Mouse (Mus musculus): ENCODE results near the gene Gpr155. TPM values are rescaled to one million over a fixed set of nuclear protein-coding genes. Genes with fewer than 3 reads are reported as not detected.

Gene Gpr155
- polyA plus RNA-seq, 1 experiment from 2014 or later = 15.1 TPM

DNA sequence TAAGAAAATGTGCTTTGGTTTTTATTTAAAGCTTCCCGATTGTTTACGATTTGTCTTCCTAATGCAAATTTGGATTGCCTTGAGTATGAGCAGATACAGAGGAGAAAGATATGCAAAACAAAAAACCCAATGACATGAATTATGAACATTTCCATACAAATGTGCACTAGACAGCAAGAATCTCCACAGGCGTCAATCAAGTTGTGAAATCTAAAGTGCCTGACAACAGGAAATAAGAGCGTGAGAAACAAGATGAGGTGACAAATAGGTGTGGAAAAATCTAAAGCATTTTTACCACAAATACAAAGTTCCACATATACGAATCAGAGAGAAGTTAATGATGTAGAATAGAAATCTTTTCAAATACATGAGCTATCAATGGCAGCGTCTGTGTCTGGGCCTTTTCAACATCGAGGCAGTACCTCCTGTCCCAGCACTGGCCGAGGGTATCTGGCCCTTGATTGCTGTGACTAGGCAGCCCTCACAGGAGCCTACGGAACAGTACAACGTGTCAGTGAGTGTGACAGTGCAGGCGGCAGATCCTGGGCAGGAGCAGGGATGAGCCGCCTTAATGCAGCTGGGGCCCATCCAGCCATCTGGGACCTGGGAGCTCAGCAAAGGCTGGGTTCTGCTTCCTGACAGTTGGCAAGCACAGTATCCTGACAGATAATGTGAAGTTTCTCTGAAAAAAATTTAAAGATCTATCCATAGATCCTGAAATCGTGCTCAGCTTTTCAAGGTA, 39.9 kb downstream of the Gpr155 start:
- no peak overlapping the region for H3K27ac ChIP-seq (ENCODE audit: low read length)
- no peak overlapping the region for H3K9ac ChIP-seq (ENCODE audit: low read depth, low read length)
- no peaks in the 10 kb centered on the region for H3K9me3 ChIP-seq (ENCODE audit: control insufficient read depth, low read length)
- no peak overlapping the region for H3K4me2 ChIP-seq (ENCODE audit: low read depth, low read length)
- 64% methylated on average over 13 of the region's 13 CpGs for WGBS
- no peak for ATAC-seq
- H3K4me1 ChIP-seq (ENCODE audit: control insufficient read depth, insufficient read depth, low read length) = no peaks in the 10 kb centered on the region
- H3K36me3 ChIP-seq (ENCODE audit: control insufficient read depth, insufficient read depth, low read length) = no peaks in the 10 kb centered on the region
- no peaks in the 10 kb centered on the region for H3K27me3 ChIP-seq (replicated peaks; ENCODE audit: control insufficient read depth, insufficient read depth, low read length)
- H3K4me3 ChIP-seq (ENCODE audit: low read length) = no peak overlapping the region

DNA sequence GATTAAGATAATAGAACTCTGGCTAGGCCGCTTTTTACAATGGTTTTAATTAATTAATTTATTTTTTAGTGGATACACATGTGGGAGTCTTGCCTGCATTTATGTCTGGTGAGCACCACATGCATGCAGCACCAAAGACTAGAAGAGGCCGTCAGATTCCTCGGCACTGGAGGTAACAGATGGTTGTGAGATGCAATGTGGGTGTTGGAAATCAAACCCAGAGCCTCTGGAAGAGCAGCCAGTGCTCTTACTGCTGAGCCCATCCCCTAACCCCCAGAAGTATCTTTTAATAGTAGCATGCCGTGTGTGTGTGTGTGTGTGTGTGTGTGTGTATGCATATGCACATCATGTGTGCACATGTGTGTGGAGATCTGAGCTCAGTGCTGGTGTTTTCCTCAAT, 41.2 kb downstream of the Gpr155 start:
- Histone ChIP-seq H3K27me3 (replicated peaks; ENCODE audit: control insufficient read depth, insufficient read depth, low read length) (no peaks in the 10 kb centered on the region), H3K36me3 (ENCODE audit: control insufficient read depth, insufficient read depth, low read length) (no peaks in the 10 kb centered on the region), H3K4me2 (ENCODE audit: low read depth, low read length) (no peak overlapping the region), H3K9ac (ENCODE audit: low read depth, low read length) (no peak overlapping the region), H3K4me1 (ENCODE audit: control insufficient read depth, insufficient read depth, low read length) (no peaks in the 10 kb centered on the region), H3K9me3 (ENCODE audit: control insufficient read depth, low read length) (no peaks in the 10 kb centered on the region), H3K27ac (ENCODE audit: low read length) (no peak overlapping the region), H3K4me3 (ENCODE audit: low read length) (no peak overlapping the region)
- whole genome bisulfite sequencing = 91% methylated on average over 4 of the region's 4 CpGs
- ATAC-seq = no peak

DNA sequence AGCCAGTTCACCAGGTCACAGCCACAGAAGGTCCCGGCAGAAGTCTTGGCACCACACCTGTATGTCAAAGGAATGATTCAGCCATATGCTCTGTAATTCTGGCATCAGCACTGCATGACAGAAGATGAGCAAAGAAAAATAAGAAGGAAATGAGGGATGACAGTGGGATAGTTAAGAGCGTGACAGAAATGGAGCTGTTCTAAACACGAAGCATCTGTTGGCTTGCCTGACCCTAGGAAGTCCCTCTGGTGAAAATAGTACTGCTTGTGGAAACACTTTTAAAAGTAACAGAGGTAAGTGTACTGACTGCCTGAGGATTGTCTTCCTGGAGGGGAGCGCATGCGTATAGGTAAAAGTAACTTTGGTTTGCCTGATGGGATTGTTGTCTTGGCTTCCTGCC, 42.7 kb downstream of the Gpr155 start:
- Histone ChIP-seq H3K36me3 (ENCODE audit: control insufficient read depth, insufficient read depth, low read length) (no peaks in the 10 kb centered on the region), H3K27me3 (replicated peaks; ENCODE audit: control insufficient read depth, insufficient read depth, low read length) (no peaks in the 10 kb centered on the region), H3K4me1 (ENCODE audit: control insufficient read depth, insufficient read depth, low read length) (no peaks in the 10 kb centered on the region), H3K4me3 (ENCODE audit: low read length) (no peak overlapping the region), H3K9me3 (ENCODE audit: control insufficient read depth, low read length) (no peaks in the 10 kb centered on the region), H3K4me2 (ENCODE audit: low read depth, low read length) (no peak overlapping the region), H3K9ac (ENCODE audit: low read depth, low read length) (no peak overlapping the region), H3K27ac (ENCODE audit: low read length) (no peak overlapping the region)
- 88% methylated on average over 5 of the region's 5 CpGs for WGBS
- no peak for ATAC-seq

DNA sequence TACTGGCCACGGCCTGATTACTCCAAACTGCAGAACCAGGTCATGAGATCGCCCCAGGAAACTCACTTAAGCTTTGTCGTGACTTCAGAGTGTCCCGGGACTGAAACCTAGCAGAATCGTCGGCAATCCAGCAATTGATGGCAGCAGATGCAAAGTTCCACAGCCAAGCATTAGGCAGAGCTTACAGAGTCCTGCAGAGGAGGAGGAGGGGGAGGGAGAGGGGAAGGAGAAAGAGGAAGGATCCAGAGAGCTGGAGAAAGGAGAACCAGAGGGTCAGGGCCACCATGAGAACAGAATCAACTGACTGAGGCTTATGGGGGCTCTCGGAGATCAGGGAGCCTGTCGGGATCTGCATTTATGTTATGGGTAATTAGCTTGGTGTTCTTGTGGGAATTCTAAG, 48.0 kb downstream of the Gpr155 start:
- H3K27ac ChIP-seq (ENCODE audit: low read length) = no peak overlapping the region
- no peak for ATAC-seq
- no peaks in the 10 kb centered on the region for H3K4me1 ChIP-seq (ENCODE audit: control insufficient read depth, insufficient read depth, low read length)
- no peak overlapping the region for H3K9ac ChIP-seq (ENCODE audit: low read depth, low read length)
- H3K4me2 ChIP-seq (ENCODE audit: low read depth, low read length) = no peak overlapping the region
- 77% methylated on average over 8 of the region's 8 CpGs for WGBS
- H3K9me3 ChIP-seq (ENCODE audit: control insufficient read depth, low read length) = no peaks in the 10 kb centered on the region
- no peaks in the 10 kb centered on the region for H3K36me3 ChIP-seq (ENCODE audit: control insufficient read depth, insufficient read depth, low read length)
- H3K27me3 ChIP-seq (replicated peaks; ENCODE audit: control insufficient read depth, insufficient read depth, low read length) = no peaks in the 10 kb centered on the region
- H3K4me3 ChIP-seq (ENCODE audit: low read length) = no peak overlapping the region

DNA sequence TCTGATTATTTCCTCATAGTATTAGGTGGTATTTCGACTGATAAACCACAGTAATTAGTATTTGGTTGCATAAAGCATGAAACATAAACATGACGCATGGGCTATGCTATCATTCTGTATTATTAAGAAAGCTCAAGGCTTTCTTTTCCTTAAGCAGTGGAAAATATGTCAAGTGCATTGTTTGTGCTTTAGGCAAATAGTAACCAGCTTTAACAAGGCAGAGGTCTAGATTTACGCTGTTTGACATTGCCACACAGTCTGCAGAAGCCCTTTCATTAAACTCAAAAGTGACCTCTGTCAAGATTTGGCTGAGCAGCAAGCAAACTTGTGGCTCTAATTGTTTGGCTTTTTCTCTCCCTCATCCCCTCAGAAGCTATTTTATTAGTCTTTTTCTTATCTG, 50.4 kb downstream of the Gpr155 start:
- Histone ChIP-seq H3K9me3 (ENCODE audit: control insufficient read depth, low read length) (no peaks in the 10 kb centered on the region), H3K9ac (ENCODE audit: low read depth, low read length) (no peak overlapping the region), H3K27ac (ENCODE audit: low read length) (no peak overlapping the region), H3K4me3 (ENCODE audit: low read length) (no peak overlapping the region), H3K4me1 (ENCODE audit: control insufficient read depth, insufficient read depth, low read length) (no peaks in the 10 kb centered on the region), H3K27me3 (replicated peaks; ENCODE audit: control insufficient read depth, insufficient read depth, low read length) (no peaks in the 10 kb centered on the region), H3K4me2 (ENCODE audit: low read depth, low read length) (no peak overlapping the region), H3K36me3 (ENCODE audit: control insufficient read depth, insufficient read depth, low read length) (no peaks in the 10 kb centered on the region)
- 85% methylated on average over 3 of the region's 3 CpGs for WGBS
- ATAC-seq = no peak

DNA sequence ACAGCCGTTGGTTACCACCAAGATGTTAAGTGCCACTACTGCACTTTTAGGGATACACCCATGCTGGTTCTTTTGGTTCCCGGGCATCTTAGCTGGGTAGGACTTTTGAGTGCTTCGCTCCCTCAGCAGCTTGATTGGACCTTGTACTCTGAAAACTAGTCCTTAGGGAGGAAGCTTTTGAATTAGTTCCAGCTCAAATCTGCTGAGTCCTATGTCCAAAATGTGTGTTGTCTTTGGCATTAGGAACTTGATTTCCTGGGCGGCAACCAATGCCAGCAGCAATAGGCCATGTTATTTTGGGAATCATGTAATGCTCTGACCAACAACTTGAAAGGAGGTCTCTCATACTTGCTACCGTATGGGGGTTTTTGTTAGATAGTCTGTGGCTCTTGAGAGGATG, 60.5 kb downstream of the Gpr155 start:
- Histone ChIP-seq H3K9ac (ENCODE audit: low read depth, low read length) (no peak overlapping the region), H3K36me3 (ENCODE audit: control insufficient read depth, insufficient read depth, low read length) (no peaks in the 10 kb centered on the region), H3K4me3 (ENCODE audit: low read length) (no peak overlapping the region), H3K27me3 (replicated peaks; ENCODE audit: control insufficient read depth, insufficient read depth, low read length) (no peaks in the 10 kb centered on the region), H3K4me2 (ENCODE audit: low read depth, low read length) (no peak overlapping the region), H3K9me3 (ENCODE audit: control insufficient read depth, low read length) (no peaks in the 10 kb centered on the region), H3K27ac (ENCODE audit: low read length) (no peak overlapping the region), H3K4me1 (ENCODE audit: control insufficient read depth, insufficient read depth, low read length) (no peaks in the 10 kb centered on the region)
- WGBS = 86% methylated on average over 5 of the region's 5 CpGs
- no peak for ATAC-seq

DNA sequence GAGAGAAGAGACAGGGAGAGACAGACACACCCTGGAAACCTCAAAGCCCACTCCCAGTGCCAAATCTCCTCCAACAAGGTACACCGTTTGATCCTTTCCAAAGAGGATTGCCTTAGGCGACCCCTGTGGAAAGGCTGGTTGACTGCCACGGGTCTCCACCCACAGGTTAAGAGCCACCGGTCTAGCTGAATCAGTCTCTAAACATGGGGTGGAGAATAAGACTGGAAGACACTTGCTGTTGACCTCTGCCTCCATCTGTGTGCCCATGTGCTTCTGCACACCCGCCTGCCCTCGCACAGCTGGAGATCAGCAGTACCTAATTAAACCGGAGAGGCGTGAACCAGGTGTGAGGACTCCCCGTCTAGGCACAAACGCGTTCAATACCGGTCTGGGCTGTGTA, 63.4 kb downstream of the Gpr155 start:
- Histone ChIP-seq H3K9ac (ENCODE audit: low read depth, low read length) (no peak overlapping the region), H3K27me3 (replicated peaks; ENCODE audit: control insufficient read depth, insufficient read depth, low read length) (no peaks in the 10 kb centered on the region), H3K4me2 (ENCODE audit: low read depth, low read length) (no peak overlapping the region), H3K27ac (ENCODE audit: low read length) (no peak overlapping the region), H3K9me3 (ENCODE audit: control insufficient read depth, low read length) (no peaks in the 10 kb centered on the region), H3K4me1 (ENCODE audit: control insufficient read depth, insufficient read depth, low read length) (no peaks in the 10 kb centered on the region), H3K4me3 (ENCODE audit: low read length) (no peak overlapping the region), H3K36me3 (ENCODE audit: control insufficient read depth, insufficient read depth, low read length) (no peaks in the 10 kb centered on the region)
- ATAC-seq = no peak
- WGBS = 67% methylated on average over 12 of the region's 12 CpGs

DNA sequence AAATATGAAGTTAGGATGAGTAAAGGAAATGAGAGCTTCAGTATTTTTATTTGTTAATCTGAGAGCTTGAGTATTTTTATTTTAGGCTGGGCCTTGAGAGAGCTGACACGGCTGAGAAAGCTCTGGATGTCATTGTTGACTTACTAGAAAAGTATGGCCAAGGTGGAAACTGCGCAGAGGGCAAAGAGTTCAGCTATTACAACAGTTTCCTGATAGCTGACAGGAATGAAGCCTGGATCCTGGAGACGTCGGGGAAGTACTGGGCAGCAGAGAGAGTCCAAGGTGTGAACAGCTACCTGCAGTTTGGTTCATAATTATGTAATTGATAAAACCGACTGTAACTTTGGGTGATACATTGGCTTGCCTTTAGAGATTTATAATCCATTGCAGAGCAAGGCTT, 67.2 kb downstream of the Gpr155 start:
- no peak for ATAC-seq
- no peaks in the 10 kb centered on the region for H3K4me1 ChIP-seq (ENCODE audit: control insufficient read depth, insufficient read depth, low read length)
- no peaks in the 10 kb centered on the region for H3K27me3 ChIP-seq (replicated peaks; ENCODE audit: control insufficient read depth, insufficient read depth, low read length)
- no peak overlapping the region for H3K9ac ChIP-seq (ENCODE audit: low read depth, low read length)
- no peak overlapping the region for H3K4me3 ChIP-seq (ENCODE audit: low read length)
- H3K4me2 ChIP-seq (ENCODE audit: low read depth, low read length) = no peak overlapping the region
- 80% methylated on average over 5 of the region's 5 CpGs for WGBS
- H3K27ac ChIP-seq (ENCODE audit: low read length) = no peak overlapping the region
- no peaks in the 10 kb centered on the region for H3K36me3 ChIP-seq (ENCODE audit: control insufficient read depth, insufficient read depth, low read length)
- no peaks in the 10 kb centered on the region for H3K9me3 ChIP-seq (ENCODE audit: control insufficient read depth, low read length)

DNA sequence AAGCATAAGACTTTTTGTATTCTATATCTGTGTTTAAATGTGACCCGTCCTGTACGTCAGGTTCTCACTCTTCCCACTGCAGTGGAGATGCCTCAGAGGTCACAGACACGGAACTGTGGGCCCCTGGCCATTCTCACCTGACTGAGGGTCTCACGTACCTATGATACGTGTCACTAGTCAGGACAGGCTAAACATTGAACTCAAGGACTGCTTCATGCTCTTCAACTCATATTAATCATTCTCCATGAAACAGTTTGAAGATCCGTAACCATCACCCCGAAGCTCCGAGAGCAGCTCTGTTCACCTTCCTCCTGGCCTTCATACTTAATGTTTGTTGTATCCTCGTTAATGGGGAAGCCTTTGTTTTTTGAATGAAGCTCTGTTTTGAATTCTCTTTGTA, 68.9 kb downstream of the Gpr155 start:
- H3K4me1 ChIP-seq (ENCODE audit: control insufficient read depth, insufficient read depth, low read length) = peaks cover 3% of the 10 kb centered on the region
- H3K9me3 ChIP-seq (ENCODE audit: control insufficient read depth, low read length) = no peaks in the 10 kb centered on the region
- H3K4me3 ChIP-seq (ENCODE audit: low read length) = no peak overlapping the region
- H3K4me2 ChIP-seq (ENCODE audit: low read depth, low read length) = no peak overlapping the region
- no peaks in the 10 kb centered on the region for H3K27me3 ChIP-seq (replicated peaks; ENCODE audit: control insufficient read depth, insufficient read depth, low read length)
- no peak for ATAC-seq
- H3K27ac ChIP-seq (ENCODE audit: low read length) = no peak overlapping the region
- H3K9ac ChIP-seq (ENCODE audit: low read depth, low read length) = no peak overlapping the region
- H3K36me3 ChIP-seq (ENCODE audit: control insufficient read depth, insufficient read depth, low read length) = no peaks in the 10 kb centered on the region
- WGBS = 92% methylated on average over 9 of the region's 9 CpGs

DNA sequence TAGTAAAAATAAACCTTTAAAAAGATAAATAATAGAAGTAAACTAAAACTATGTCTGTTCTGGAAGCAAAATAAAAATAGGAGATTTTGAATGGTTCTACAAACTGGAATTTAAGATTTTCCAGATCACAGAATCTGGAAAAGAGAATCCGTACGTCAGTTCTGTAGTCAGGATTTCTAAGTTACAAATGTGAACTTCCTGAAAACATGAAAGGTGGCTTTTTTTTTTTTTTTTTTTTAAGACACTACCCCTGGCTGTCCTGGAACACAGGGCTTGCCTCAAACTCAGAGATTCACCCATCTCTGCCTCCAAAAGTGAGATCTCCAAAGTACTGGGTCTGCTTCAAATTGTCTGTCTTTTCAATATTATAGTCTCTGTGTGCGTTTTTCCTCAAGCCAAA, 72.1 kb downstream of the Gpr155 start:
- Histone ChIP-seq H3K9ac (ENCODE audit: low read depth, low read length) (no peak overlapping the region), H3K9me3 (ENCODE audit: control insufficient read depth, low read length) (no peaks in the 10 kb centered on the region), H3K4me3 (ENCODE audit: low read length) (no peak overlapping the region), H3K27ac (ENCODE audit: low read length) (no peak overlapping the region), H3K4me1 (ENCODE audit: control insufficient read depth, insufficient read depth, low read length) (peaks cover 8% of the 10 kb centered on the region), H3K27me3 (replicated peaks; ENCODE audit: control insufficient read depth, insufficient read depth, low read length) (no peaks in the 10 kb centered on the region), H3K4me2 (ENCODE audit: low read depth, low read length) (no peak overlapping the region), H3K36me3 (ENCODE audit: control insufficient read depth, insufficient read depth, low read length) (no peaks in the 10 kb centered on the region)
- WGBS = 83% methylated on average over 3 of the region's 3 CpGs
- ATAC-seq = no peak

All from intestine, embryonic 16.5 days (tissue).